Mouse (Mus musculus): Measurements from ENCODE around the gene Plin2. TPM values are rescaled to one million over a fixed set of nuclear protein-coding genes. Genes with fewer than 3 reads are reported as not detected.
"Not testable (repeated sequence)": the region's sequence is repeated elsewhere in the genome, so short reads cannot be mapped to it uniquely, and the experiment has no call there.

Gene Plin2
- polyA plus RNA-seq, 1 experiment from 2014 or later: 83.8 TPM

DNA sequence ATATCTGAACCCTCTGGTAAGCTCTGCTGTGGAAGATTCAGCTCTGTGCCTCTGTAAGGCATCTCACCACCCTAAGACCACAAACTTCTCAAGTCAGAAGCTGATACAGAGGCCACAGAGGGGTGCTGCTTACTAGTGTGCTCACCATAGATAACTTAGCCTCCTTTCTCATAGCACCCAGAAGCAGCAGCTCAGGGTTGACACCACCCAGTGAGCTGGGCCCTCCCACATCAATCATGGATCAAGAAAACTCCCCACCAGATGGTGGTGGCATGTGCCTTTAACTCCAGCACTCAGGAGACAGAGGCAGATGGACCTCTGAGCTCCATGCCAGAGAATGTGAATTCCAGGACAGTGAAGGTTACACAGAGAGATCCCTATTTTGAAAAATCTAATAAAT is 35.0 kb downstream of the Plin2 start:
- ATAC-seq (ENCODE audit: insufficient number of reproducible peaks, low FRiP score, low TSS enrichment, low read depth); H3K4me2 ChIP-seq (ENCODE audit: low read depth, severe bottlenecking); DNase-seq (ENCODE audit: low spot score); H3K27me3 ChIP-seq (ENCODE audit: control insufficient read depth, insufficient read depth, low read length); H3K27ac ChIP-seq (replicated peaks; ENCODE audit: low read depth, low read length); H3K9me3 ChIP-seq (ENCODE audit: control insufficient read depth, low read length); H3K4me3 ChIP-seq (ENCODE audit: low read depth, low read length); H3K4me1 ChIP-seq (ENCODE audit: control insufficient read depth, insufficient read depth, low read length); H3K9ac ChIP-seq (ENCODE audit: low read length); H3K36me3 ChIP-seq (ENCODE audit: control insufficient read depth, insufficient read depth, low read length): not testable (repeated sequence)

DNA sequence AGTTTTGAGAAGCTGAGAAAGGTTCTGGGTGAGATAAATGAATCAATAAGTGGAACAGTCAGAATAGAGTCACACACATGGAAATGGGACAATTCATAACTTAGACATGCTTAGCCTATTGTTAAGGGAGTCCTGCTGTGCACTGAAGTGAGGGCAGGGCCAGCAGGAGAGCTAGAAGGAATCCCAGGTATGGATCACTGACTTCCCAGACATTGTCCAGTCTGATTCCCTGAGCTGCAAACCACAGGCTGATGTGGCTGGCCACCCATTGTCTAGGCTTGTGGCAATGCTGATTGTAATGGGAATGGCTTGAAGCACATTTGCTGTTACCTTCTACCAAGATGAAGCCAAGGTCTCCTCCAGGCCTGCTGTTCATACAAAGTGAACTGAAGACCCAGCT is 35.5 kb downstream of the Plin2 start:
- not testable (repeated sequence) for H3K27ac ChIP-seq (replicated peaks; ENCODE audit: low read depth, low read length); H3K9me3 ChIP-seq (ENCODE audit: control insufficient read depth, low read length); DNase-seq (ENCODE audit: low spot score); ATAC-seq (ENCODE audit: insufficient number of reproducible peaks, low FRiP score, low TSS enrichment, low read depth); H3K9ac ChIP-seq (ENCODE audit: low read length); H3K27me3 ChIP-seq (ENCODE audit: control insufficient read depth, insufficient read depth, low read length); H3K4me1 ChIP-seq (ENCODE audit: control insufficient read depth, insufficient read depth, low read length); H3K4me3 ChIP-seq (ENCODE audit: low read depth, low read length); H3K4me2 ChIP-seq (ENCODE audit: low read depth, severe bottlenecking); H3K36me3 ChIP-seq (ENCODE audit: control insufficient read depth, insufficient read depth, low read length)

DNA sequence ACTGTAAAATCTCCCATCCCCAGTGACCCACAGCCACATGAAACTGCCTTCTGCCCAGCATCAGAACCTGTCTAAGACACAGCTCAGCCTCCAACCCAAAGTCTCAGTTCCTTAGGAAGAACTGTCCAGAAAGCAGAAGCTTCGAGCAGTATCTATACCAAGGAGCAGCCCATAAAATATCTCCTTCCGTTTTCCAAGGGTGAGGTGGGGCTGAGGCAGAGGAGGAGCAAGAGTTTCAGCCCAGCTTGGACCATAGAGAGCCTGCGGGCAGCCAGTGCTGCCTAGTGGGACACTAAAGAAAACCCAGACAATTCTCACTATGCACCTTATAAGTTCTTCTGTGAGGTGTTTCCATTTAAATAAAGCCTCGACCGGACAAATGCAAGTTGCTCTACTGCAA is 37.3 kb downstream of the Plin2 start:
- H3K9me3 ChIP-seq (ENCODE audit: control insufficient read depth, low read length): not testable (repeated sequence)
- WGBS: 72% methylated on average over 3 of the region's 5 CpGs

DNA sequence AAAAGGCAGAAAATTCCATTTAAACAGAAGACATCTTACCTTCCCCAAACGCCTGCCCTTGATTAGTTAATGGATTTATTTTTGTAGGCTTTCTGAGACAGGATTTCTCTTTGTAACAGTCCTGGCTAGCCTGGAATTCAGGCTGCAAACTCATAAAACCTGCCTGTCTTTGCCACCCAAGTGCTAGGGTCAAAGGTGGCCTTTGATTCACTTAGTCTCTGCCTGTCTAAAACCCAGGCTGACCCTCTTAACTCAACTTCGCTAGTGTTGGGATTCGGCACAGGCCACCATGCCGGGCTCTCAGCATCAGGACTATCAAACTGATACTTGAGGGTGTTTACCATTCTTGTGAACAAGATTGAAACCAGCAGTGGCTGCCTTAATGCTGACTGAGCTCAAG is 38.0 kb downstream of the Plin2 start:
- peaks cover 5% of the 10 kb centered on the region; the same call in 1 of the 2 replicates for H3K4me1 ChIP-seq (ENCODE audit: control insufficient read depth, insufficient read depth, low read length)
- ATAC-seq (ENCODE audit: insufficient number of reproducible peaks, low FRiP score, low TSS enrichment, low read depth): no peak
- H3K4me3 ChIP-seq (ENCODE audit: low read depth, low read length): no peak overlapping the region
- H3K27ac ChIP-seq (replicated peaks; ENCODE audit: low read depth, low read length): no peak overlapping the region
- no peaks in the 10 kb centered on the region for H3K9me3 ChIP-seq (ENCODE audit: control insufficient read depth, low read length)
- 9% methylated on average over 4 of the region's 4 CpGs for WGBS
- DNase-seq (ENCODE audit: low spot score): peak; percentile 37
- H3K4me2 ChIP-seq (ENCODE audit: low read depth, severe bottlenecking): no peak overlapping the region
- no peaks in the 10 kb centered on the region for H3K36me3 ChIP-seq (ENCODE audit: control insufficient read depth, insufficient read depth, low read length)
- H3K9ac ChIP-seq (ENCODE audit: low read length): no peak overlapping the region
- no peaks in the 10 kb centered on the region for H3K27me3 ChIP-seq (ENCODE audit: control insufficient read depth, insufficient read depth, low read length)

More for the DNA sequence above, 37.3 kb downstream of the Plin2 start:
- H3K4me3 ChIP-seq (ENCODE audit: low read depth, low read length); DNase-seq (ENCODE audit: low spot score); H3K36me3 ChIP-seq (ENCODE audit: control insufficient read depth, insufficient read depth, low read length); H3K27ac ChIP-seq (replicated peaks; ENCODE audit: low read depth, low read length); H3K4me1 ChIP-seq (ENCODE audit: control insufficient read depth, insufficient read depth, low read length); H3K9ac ChIP-seq (ENCODE audit: low read length); ATAC-seq (ENCODE audit: insufficient number of reproducible peaks, low FRiP score, low TSS enrichment, low read depth); H3K27me3 ChIP-seq (ENCODE audit: control insufficient read depth, insufficient read depth, low read length); H3K4me2 ChIP-seq (ENCODE audit: low read depth, severe bottlenecking): not testable (repeated sequence)

DNA sequence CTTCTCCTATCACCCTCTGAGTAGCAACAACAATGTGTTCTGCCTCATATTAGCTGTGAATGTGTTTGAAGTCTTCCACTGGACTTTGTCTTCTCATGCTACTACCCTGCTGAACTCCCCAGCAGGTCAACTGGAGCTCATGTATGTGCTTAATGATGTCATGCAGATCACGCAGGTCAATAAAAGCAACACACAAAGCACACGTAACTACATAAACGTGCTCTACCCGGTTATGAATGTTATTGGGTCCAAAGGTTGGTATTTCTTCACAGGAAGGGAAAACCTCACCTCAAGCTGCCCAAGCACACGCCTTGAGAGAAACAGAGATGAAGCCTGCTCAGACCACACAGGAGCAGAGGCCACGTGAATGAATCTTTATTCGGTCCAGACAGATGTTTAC is 43.4 kb downstream of the Plin2 start:
- H3K27ac ChIP-seq (replicated peaks; ENCODE audit: low read depth, low read length); H3K4me2 ChIP-seq (ENCODE audit: low read depth, severe bottlenecking); H3K4me3 ChIP-seq (ENCODE audit: low read depth, low read length); DNase-seq (ENCODE audit: low spot score); H3K27me3 ChIP-seq (ENCODE audit: control insufficient read depth, insufficient read depth, low read length); ATAC-seq (ENCODE audit: insufficient number of reproducible peaks, low FRiP score, low TSS enrichment, low read depth); H3K4me1 ChIP-seq (ENCODE audit: control insufficient read depth, insufficient read depth, low read length); H3K9me3 ChIP-seq (ENCODE audit: control insufficient read depth, low read length); H3K9ac ChIP-seq (ENCODE audit: low read length); H3K36me3 ChIP-seq (ENCODE audit: control insufficient read depth, insufficient read depth, low read length): not testable (repeated sequence)
- 85% methylated on average over 7 of the region's 7 CpGs for WGBS

DNA sequence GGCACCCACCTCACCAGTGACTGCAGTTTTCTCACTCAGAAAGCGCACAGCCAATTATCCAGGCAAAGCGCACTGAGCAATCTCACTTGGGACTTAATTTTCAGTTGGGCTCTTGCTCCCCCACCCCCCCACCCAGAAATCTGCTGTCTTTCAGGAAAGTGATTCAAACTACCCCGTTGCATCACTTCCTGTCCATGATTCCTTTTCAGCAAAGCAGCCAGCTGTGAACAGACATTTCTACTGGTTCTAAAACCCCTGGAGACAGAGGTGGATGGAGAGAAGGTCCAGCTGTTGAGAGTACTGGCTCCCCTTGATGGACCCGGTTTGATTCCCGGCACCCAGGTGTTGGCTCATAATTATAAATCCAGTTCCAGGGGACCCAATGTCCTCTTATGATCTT is 44.4 kb downstream of the Plin2 start:
- H3K36me3 ChIP-seq (ENCODE audit: control insufficient read depth, insufficient read depth, low read length): no peaks in the 10 kb centered on the region
- DNase-seq (ENCODE audit: low spot score) (no peak), ATAC-seq (ENCODE audit: insufficient number of reproducible peaks, low FRiP score, low TSS enrichment, low read depth) (no peak)
- H3K4me2 ChIP-seq (ENCODE audit: low read depth, severe bottlenecking): no peak overlapping the region
- H3K4me3 ChIP-seq (ENCODE audit: low read depth, low read length): no peak overlapping the region
- no peaks in the 10 kb centered on the region for H3K4me1 ChIP-seq (ENCODE audit: control insufficient read depth, insufficient read depth, low read length)
- WGBS: 85% methylated on average over 5 of the region's 5 CpGs
- H3K9me3 ChIP-seq (ENCODE audit: control insufficient read depth, low read length): no peaks in the 10 kb centered on the region
- no peak overlapping the region for H3K27ac ChIP-seq (replicated peaks; ENCODE audit: low read depth, low read length)
- no peaks in the 10 kb centered on the region for H3K27me3 ChIP-seq (ENCODE audit: control insufficient read depth, insufficient read depth, low read length)
- H3K9ac ChIP-seq (ENCODE audit: low read length): no peak overlapping the region

DNA sequence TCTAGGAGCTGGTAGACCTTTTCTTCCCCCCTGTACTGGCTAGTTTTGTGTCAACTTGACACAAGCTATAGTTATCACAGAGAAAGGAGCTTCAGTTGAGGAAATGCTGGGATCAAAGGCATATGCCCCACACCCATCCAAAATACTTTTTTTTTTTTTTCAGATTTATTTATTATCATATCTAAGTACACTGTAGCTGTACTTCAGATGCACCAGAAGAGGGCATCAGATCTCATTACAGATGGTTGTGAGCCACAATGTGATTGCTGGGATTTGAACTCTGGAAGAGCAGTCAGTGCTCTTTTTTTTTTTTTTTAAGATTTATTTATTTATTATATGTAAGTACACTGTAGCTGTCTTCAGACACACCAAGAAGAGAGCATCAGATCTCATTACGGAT is 47.3 kb downstream of the Plin2 start:
- not testable (repeated sequence) for H3K27me3 ChIP-seq (ENCODE audit: control insufficient read depth, insufficient read depth, low read length); H3K4me3 ChIP-seq (ENCODE audit: low read depth, low read length); H3K36me3 ChIP-seq (ENCODE audit: control insufficient read depth, insufficient read depth, low read length); DNase-seq (ENCODE audit: low spot score); H3K4me1 ChIP-seq (ENCODE audit: control insufficient read depth, insufficient read depth, low read length); H3K27ac ChIP-seq (replicated peaks; ENCODE audit: low read depth, low read length); H3K9me3 ChIP-seq (ENCODE audit: control insufficient read depth, low read length); H3K4me2 ChIP-seq (ENCODE audit: low read depth, severe bottlenecking); ATAC-seq (ENCODE audit: insufficient number of reproducible peaks, low FRiP score, low TSS enrichment, low read depth); H3K9ac ChIP-seq (ENCODE audit: low read length)
- 92% methylated on average over 1 of the region's 1 CpGs for WGBS

DNA sequence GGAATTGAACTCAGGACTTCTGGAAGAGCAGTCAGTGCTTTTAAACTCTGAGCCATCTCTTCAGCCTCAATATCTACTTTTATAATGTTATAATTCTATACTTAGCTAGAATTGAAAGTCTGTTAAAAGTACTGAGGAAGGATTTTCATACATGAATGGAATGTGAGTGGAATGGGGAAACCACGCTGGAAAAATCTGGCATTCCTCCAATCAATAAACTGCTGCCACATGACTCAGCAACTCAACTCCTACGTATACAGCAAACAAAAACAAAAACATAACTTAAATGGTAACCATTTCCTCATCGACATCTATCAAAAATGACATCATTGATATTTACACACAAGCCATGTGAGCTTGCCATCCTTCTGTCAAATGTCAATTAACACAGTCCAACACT is 47.7 kb downstream of the Plin2 start:
- Histone ChIP-seq H3K9ac (ENCODE audit: low read length) (no peak overlapping the region), H3K36me3 (ENCODE audit: control insufficient read depth, insufficient read depth, low read length) (no peaks in the 10 kb centered on the region), H3K4me3 (ENCODE audit: low read depth, low read length) (no peak overlapping the region), H3K9me3 (ENCODE audit: control insufficient read depth, low read length) (no peaks in the 10 kb centered on the region), H3K27me3 (ENCODE audit: control insufficient read depth, insufficient read depth, low read length) (no peaks in the 10 kb centered on the region), H3K4me1 (ENCODE audit: control insufficient read depth, insufficient read depth, low read length) (no peaks in the 10 kb centered on the region), H3K27ac (replicated peaks; ENCODE audit: low read depth, low read length) (no peak overlapping the region), H3K4me2 (ENCODE audit: low read depth, severe bottlenecking) (no peak overlapping the region)
- no peak for ATAC-seq (ENCODE audit: insufficient number of reproducible peaks, low FRiP score, low TSS enrichment, low read depth)
- no peak for DNase-seq (ENCODE audit: low spot score)
- 73% methylated on average over 3 of the region's 3 CpGs for WGBS

DNA sequence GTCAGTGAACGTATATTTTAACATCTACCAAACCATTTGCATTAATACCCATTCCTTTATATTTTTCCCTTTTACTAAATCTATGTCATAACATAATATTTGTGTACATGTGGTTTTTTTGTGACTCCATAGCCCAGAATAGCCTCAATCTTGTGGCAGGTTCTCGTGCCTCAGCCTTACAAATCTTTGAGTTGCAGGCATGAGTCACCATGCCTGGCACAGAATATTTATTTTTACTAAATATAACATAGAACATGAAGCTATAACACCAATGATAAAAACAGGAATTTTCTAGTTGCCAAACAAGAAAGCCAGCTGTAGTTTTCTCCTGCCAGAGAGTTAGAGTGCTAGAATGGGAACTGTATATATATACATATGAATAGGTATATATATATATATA is 49.4 kb downstream of the Plin2 start:
- no peak for DNase-seq (ENCODE audit: low spot score)
- Histone ChIP-seq H3K9me3 (ENCODE audit: control insufficient read depth, low read length) (no peaks in the 10 kb centered on the region), H3K4me3 (ENCODE audit: low read depth, low read length) (no peak overlapping the region), H3K4me1 (ENCODE audit: control insufficient read depth, insufficient read depth, low read length) (no peaks in the 10 kb centered on the region), H3K36me3 (ENCODE audit: control insufficient read depth, insufficient read depth, low read length) (no peaks in the 10 kb centered on the region), H3K9ac (ENCODE audit: low read length) (no peak overlapping the region), H3K27me3 (ENCODE audit: control insufficient read depth, insufficient read depth, low read length) (no peaks in the 10 kb centered on the region), H3K27ac (replicated peaks; ENCODE audit: low read depth, low read length) (no peak overlapping the region), H3K4me2 (ENCODE audit: low read depth, severe bottlenecking) (no peak overlapping the region)
- ATAC-seq (ENCODE audit: insufficient number of reproducible peaks, low FRiP score, low TSS enrichment, low read depth): no peak
- 71% methylated on average over 2 of the region's 2 CpGs for whole genome bisulfite sequencing
